Mouse (Mus musculus) C2C12 (cell line): Measurements from ENCODE around the gene Map2k6.

Source experiments
- CTCF ChIP-seq: IDR thresholded peaks from one replicate; pipeline ENCODE4 v1.5.1; 2011; ENCODE audit not compliant: control insufficient read depth, insufficient read depth, insufficient read length
- USF1 ChIP-seq: IDR thresholded peaks from one replicate; pipeline ENCODE4 v1.6.1; 2011; ENCODE audit warnings: low read depth, mild to moderate bottlenecking, control low read depth, moderate library complexity

DNA sequence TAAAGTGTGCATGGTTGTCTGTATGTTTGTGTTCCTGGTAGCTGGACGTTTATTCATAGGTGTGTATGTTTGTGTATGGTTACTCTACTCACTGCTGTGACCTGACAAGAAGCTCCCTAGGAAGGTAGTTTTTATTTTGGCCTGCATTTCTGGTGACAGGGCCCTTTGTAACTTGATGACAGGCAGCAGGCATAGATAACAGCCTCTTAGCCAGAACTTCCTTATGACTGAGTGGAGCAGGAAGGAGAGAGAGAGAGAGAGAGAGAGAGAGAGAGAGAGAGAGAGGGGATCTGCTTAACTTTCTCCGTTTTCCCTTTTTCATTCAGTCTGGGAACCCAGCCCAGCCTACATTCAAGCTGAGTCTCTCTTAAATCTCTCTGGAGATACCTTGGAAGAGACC is 61.6 kb downstream of the Map2k6 start:
- no peak for TF ChIP-seq USF1
- no peak for TF ChIP-seq CTCF
